In the genomic region with DNA sequence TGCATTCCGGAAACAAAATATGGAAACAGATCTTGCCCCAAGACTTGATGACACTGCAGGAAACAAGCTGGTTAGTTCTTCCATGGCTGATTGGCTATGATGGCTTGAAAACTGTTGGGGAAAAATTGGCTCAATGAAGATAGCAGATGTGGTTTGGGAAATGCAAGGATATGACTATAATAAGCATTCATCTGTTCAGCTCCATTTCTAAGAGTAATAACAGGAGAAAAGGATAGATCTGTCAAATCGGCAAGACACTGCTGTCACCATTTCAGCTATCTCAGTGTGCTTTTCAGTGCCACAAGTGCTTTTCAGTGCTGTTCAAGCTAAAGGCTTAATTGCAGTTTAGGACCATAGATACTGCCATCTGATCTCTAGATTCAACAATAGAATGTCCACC, we compare ENCODE assay signal across 16 mouse cellular contexts.
"Had no signal": no experiment of that assay in that cellular context is flagged by ENCODE, and none has a peak within 500 bp of the region (broad histone marks: within the 10 kb centered on the region; RNA-seq: fewer than 3 reads in every experiment).

No protein-coding gene starts in this region.

- H3K4me2 ChIP-seq: liver, embryonic 13.5 days; midbrain, embryonic 11.5 days had no signal

- DNase-seq: kidney, adult 18-20 months; kidney, adult 9 months; kidney, postnatal 14 days; kidney, postnatal 4 days; liver, embryonic 13.5 days; lung, adult 2 months; lung, postnatal 14 days; lung, postnatal 4 days; midbrain, embryonic 14.5 days; right cerebral cortex, adult 18-20 months; right cerebral cortex, postnatal 14 days; right cerebral cortex, postnatal 4 days; thymus, postnatal 36 days had no signal

- H3K4me1 ChIP-seq: liver, embryonic 13.5 days had no signal

- H3K36me3 ChIP-seq: liver, embryonic 13.5 days had no signal

- H3K4me3 ChIP-seq: left cerebral cortex, adult 2 months; liver, embryonic 13.5 days had no signal

- H3K27me3 ChIP-seq: liver, embryonic 13.5 days had no signal

- H3K27ac ChIP-seq: left cerebral cortex, adult 2 months; liver, embryonic 13.5 days; stomach, postnatal 0 days had no signal

- H3K9me3 ChIP-seq: liver, embryonic 13.5 days had no signal

- H3K9ac ChIP-seq: liver, embryonic 13.5 days had no signal
